Mouse (Mus musculus) CH12.LX (cell line): Measurements from ENCODE around the gene Ndufs2.

ENCODE experiments used
- BHLHE40 ChIP-seq: IDR thresholded peaks from 2 replicates; pipeline ENCODE4 v1.6.1; 2011; ENCODE audit warnings: mild to moderate bottlenecking, low read depth, low read length, improper control_type of control experiment
- CTCF ChIP-seq, 2 experiments: IDR thresholded peaks in 1 of 2; conservative IDR thresholded peaks in 1 of 2; 2 replicates each; pipeline ENCODE4 v1.5.1; 2011 to 2012; ENCODE audit warnings: low read depth in 2 of 2, low read length in 2 of 2, improper control_type of control experiment in 1 of 2, inconsistent platforms in 1 of 2, mild to moderate bottlenecking in 1 of 2, moderate library complexity in 1 of 2
- EP300 ChIP-seq: IDR thresholded peaks from 2 replicates; pipeline ENCODE4 v1.6.1; 2011; ENCODE audit warnings: low read length, improper control_type of control experiment
- MAZ ChIP-seq: IDR thresholded peaks from 2 replicates; pipeline ENCODE4 v1.6.1; 2012; ENCODE audit warnings: low read depth, mild to moderate bottlenecking, inconsistent platforms, low read length, improper control_type of control experiment, moderate library complexity
- NELFE ChIP-seq: IDR thresholded peaks from 2 replicates; pipeline ENCODE4 v1.6.1; 2011; ENCODE audit warnings: low read depth, low read length, improper control_type of control experiment
- NRF1 ChIP-seq: IDR thresholded peaks from 2 replicates; pipeline ENCODE4 v1.6.1; 2014; ENCODE audit warnings: low read depth, mild to moderate bottlenecking, inconsistent platforms, low read length, improper control_type of control experiment, moderate library complexity
- POLR2A ChIP-seq: IDR thresholded peaks from 2 replicates; pipeline ENCODE4 v1.6.1; 2011; ENCODE audit warnings: low read depth, mild to moderate bottlenecking, improper control_type of control experiment, low read length
- SIN3A ChIP-seq: IDR thresholded peaks from 2 replicates; pipeline ENCODE4 v1.6.1; 2012; ENCODE audit warnings: low read length, improper control_type of control experiment, inconsistent platforms
- TCF12 ChIP-seq: IDR thresholded peaks from 2 replicates; pipeline ENCODE4 v1.6.1; 2014; ENCODE audit warnings: low read depth, mild to moderate bottlenecking, inconsistent platforms, low read length, improper control_type of control experiment
- UBTF ChIP-seq: IDR thresholded peaks from 2 replicates; pipeline ENCODE4 v1.6.1; 2012; ENCODE audit warnings: low read depth, mild to moderate bottlenecking, inconsistent platforms, low read length, improper control_type of control experiment, moderate library complexity
- USF1 ChIP-seq: IDR thresholded peaks from 2 replicates; pipeline ENCODE4 v1.6.1; 2014; ENCODE audit warnings: low read depth, mild to moderate bottlenecking, inconsistent platforms, low read length, improper control_type of control experiment
- ZMIZ1 ChIP-seq: IDR thresholded peaks from 2 replicates; pipeline ENCODE4 v1.6.1; 2012; ENCODE audit warnings: low read depth, mild to moderate bottlenecking, inconsistent platforms, low read length, improper control_type of control experiment
- ZNF384 ChIP-seq: IDR thresholded peaks from 2 replicates; pipeline ENCODE4 v1.6.1; 2012; ENCODE audit warnings: low read depth, low read length, improper control_type of control experiment, inconsistent platforms

- TF ChIP-seq EP300 (no peak), TCF12 (0 out of 2 replicates have a peak, but pooled peaks have one; percentile 13), CTCF (conservative IDR thresholded peaks at IDR 0.05 in 1 of 2, IDR thresholded peaks at IDR 0.05 in 1 of 2; ENCODE audit: low read depth in 2 of 2, low read length in 2 of 2) (no peak), ZNF384 (no peak), POLR2A (no peak), USF1 (no peak), UBTF (no peak), BHLHE40 (no peak), ZMIZ1 (no peak), NELFE (no peak), SIN3A (no peak), MAZ (no peak), NRF1 (no peak)
Measured at GRCm38 (mm10) chr1:171232800-171233730, 18.1 kb downstream of the Ndufs2 start.
